Mouse (Mus musculus) olfactory bulb, adult 2 months (tissue): ENCODE results near the gene Rgs19.

Experiments used
- CTCF ChIP-seq: fragments of 200-500 bp; IDR thresholded peaks from 2 replicates; pipeline ENCODE4 v1.5.1; 2012; ENCODE audit warnings: low read depth, mild to moderate bottlenecking, low read length, moderate library complexity; ENCODE audit not compliant: insufficient read depth
- POLR2A ChIP-seq: fragments of 200-500 bp; IDR thresholded peaks from 2 replicates; pipeline ENCODE4 v1.6.1; 2012; ENCODE audit warnings: mild to moderate bottlenecking, low read depth, low read length, moderate library complexity; ENCODE audit not compliant: insufficient read depth

DNA sequence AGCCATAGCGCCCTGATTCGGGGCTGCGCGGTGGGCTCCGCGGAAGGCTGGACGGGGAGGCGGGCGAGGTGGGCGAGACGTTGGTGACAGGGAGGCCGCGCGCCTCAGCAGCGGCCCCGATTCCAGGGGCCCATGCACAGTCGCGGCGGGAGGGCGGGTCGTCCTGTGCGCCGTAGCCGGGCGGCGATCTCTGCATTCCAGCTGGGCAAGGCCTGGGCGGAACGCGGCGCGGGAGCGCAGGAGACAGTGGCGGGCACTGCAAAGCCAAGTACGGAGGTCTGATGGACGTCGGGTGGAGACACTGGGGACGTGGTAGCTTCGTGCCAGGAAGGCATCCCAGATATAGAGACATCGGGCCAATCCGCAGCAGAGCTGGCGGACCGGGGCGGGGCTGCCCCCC is 22.5 kb downstream of the Rgs19 start, which contains the start of gene Sox18:
- TF ChIP-seq CTCF (no peak), POLR2A (no peak)
